Mouse (Mus musculus): ENCODE results near the gene Dennd4c. TPM values are rescaled to one million over a fixed set of nuclear protein-coding genes. Genes with fewer than 3 reads are reported as not detected.
A peak's percentile ranks its signal among the peaks of the same experiment; 100 is the strongest.
"Not testable (repeated sequence)": the region's sequence is repeated elsewhere in the genome, so short reads cannot be mapped to it uniquely, and the experiment has no call there.

The Dennd4c gene
- polyA plus RNA-seq, 1 experiment from 2014 or later, result 3.6 TPM

- TF ChIP-seq EP300 (IDR thresholded peaks at IDR 0.05), result no peak
- Histone ChIP-seq H3K27ac (ENCODE audit: low read length) (no peak overlapping the region), H3K27me3 (replicated peaks; ENCODE audit: insufficient read depth, low read length) (no peaks in the 10 kb centered on the region), H3K9ac (replicated peaks; ENCODE audit: low read depth) (no peak overlapping the region), H3K36me3 (ENCODE audit: insufficient read depth, low read length) (peaks cover 25% of the 10 kb centered on the region; the same call in 1 of the 2 replicates), H3K4me3 (ENCODE audit: low read depth, low read length) (no peak overlapping the region), H3K4me2 (replicated peaks; ENCODE audit: low read depth, low read length) (no peak overlapping the region), H3K4me1 (ENCODE audit: insufficient read depth, low read depth, low read length) (no peaks in the 10 kb centered on the region), H3K9me3 (ENCODE audit: low read length) (no peaks in the 10 kb centered on the region)
- 86% methylated on average over 7 of the region's 7 CpGs for WGBS
- DNase-seq (ENCODE audit: low spot score) (no peak), ATAC-seq (no peak)
Observed at GRCm38 (mm10) chr4:86825143-86825542, 76.8 kb downstream of the Dennd4c start.

GRCm38 (mm10) chr4:86831896-86832295 is 83.5 kb downstream of the Dennd4c start:
- Histone ChIP-seq H3K4me1 (ENCODE audit: insufficient read depth, low read depth, low read length) (no peaks in the 10 kb centered on the region), H3K36me3 (ENCODE audit: insufficient read depth, low read length) (peaks cover 16% of the 10 kb centered on the region; the same call in 1 of the 2 replicates), H3K4me3 (ENCODE audit: low read depth, low read length) (no peak overlapping the region), H3K9me3 (ENCODE audit: low read length) (no peaks in the 10 kb centered on the region), H3K27ac (ENCODE audit: low read length) (no peak overlapping the region), H3K9ac (replicated peaks; ENCODE audit: low read depth) (no peak overlapping the region), H3K4me2 (replicated peaks; ENCODE audit: low read depth, low read length) (no peak overlapping the region), H3K27me3 (replicated peaks; ENCODE audit: insufficient read depth, low read length) (no peaks in the 10 kb centered on the region)
- DNase-seq (ENCODE audit: low spot score) (no peak), ATAC-seq (no peak)
- 97% methylated on average over 2 of the region's 2 CpGs for WGBS
- TF ChIP-seq EP300 (IDR thresholded peaks at IDR 0.05) (no peak), CTCF (IDR thresholded peaks at IDR 0.05) (no peak)

- not testable (repeated sequence) for H3K27ac ChIP-seq (ENCODE audit: low read length); H3K9ac ChIP-seq (replicated peaks; ENCODE audit: low read depth); H3K4me1 ChIP-seq (ENCODE audit: insufficient read depth, low read depth, low read length); H3K9me3 ChIP-seq (ENCODE audit: low read length); DNase-seq (ENCODE audit: low spot score); H3K4me3 ChIP-seq (ENCODE audit: low read depth, low read length); H3K4me2 ChIP-seq (replicated peaks; ENCODE audit: low read depth, low read length); ATAC-seq; H3K27me3 ChIP-seq (replicated peaks; ENCODE audit: insufficient read depth, low read length)
- WGBS, result 100% methylated on average over 2 of the region's 2 CpGs
- peaks cover 35% of the 10 kb centered on the region; the same call in 1 of the 2 replicates for H3K36me3 ChIP-seq (ENCODE audit: insufficient read depth, low read length)
Observed at GRCm38 (mm10) chr4:86841141-86841540, 92.8 kb downstream of the Dennd4c start.

- Histone ChIP-seq H3K4me3 (ENCODE audit: low read depth, low read length) (no peak overlapping the region), H3K9me3 (ENCODE audit: low read length) (no peaks in the 10 kb centered on the region), H3K36me3 (ENCODE audit: insufficient read depth, low read length) (peaks cover 14% of the 10 kb centered on the region; the same call in 1 of the 2 replicates), H3K9ac (replicated peaks; ENCODE audit: low read depth) (no peak overlapping the region), H3K27ac (ENCODE audit: low read length) (no peak overlapping the region), H3K4me2 (replicated peaks; ENCODE audit: low read depth, low read length) (no peak overlapping the region), H3K27me3 (replicated peaks; ENCODE audit: insufficient read depth, low read length) (no peaks in the 10 kb centered on the region), H3K4me1 (ENCODE audit: insufficient read depth, low read depth, low read length) (no peaks in the 10 kb centered on the region)
- ATAC-seq, result no peak
- TF ChIP-seq CTCF (IDR thresholded peaks at IDR 0.05) (no peak), EP300 (IDR thresholded peaks at IDR 0.05) (no peak)
- WGBS, result 98% methylated on average over 3 of the region's 3 CpGs
- DNase-seq (ENCODE audit: low spot score), result no peak
Observed at GRCm38 (mm10) chr4:86845384-86845783, 97.0 kb downstream of the Dennd4c start.

GRCm38 (mm10) chr4:86847246-86847645 is 98.9 kb downstream of the Dennd4c start:
- Histone ChIP-seq H3K27me3 (replicated peaks; ENCODE audit: insufficient read depth, low read length) (no peaks in the 10 kb centered on the region), H3K27ac (ENCODE audit: low read length) (no peak overlapping the region), H3K9ac (replicated peaks; ENCODE audit: low read depth) (no peak overlapping the region), H3K4me1 (ENCODE audit: insufficient read depth, low read depth, low read length) (no peaks in the 10 kb centered on the region), H3K9me3 (ENCODE audit: low read length) (no peaks in the 10 kb centered on the region), H3K36me3 (ENCODE audit: insufficient read depth, low read length) (peaks cover 8% of the 10 kb centered on the region; the same call in 1 of the 2 replicates), H3K4me3 (ENCODE audit: low read depth, low read length) (no peak overlapping the region), H3K4me2 (replicated peaks; ENCODE audit: low read depth, low read length) (no peak overlapping the region)
- TF ChIP-seq CTCF (IDR thresholded peaks at IDR 0.05) (no peak), EP300 (IDR thresholded peaks at IDR 0.05) (no peak)
- ATAC-seq, result 0 out of 2 replicates have a peak, but pooled peaks have one; percentile 38
- no peak for DNase-seq (ENCODE audit: low spot score)
- WGBS, result 40% methylated on average over 2 of the region's 2 CpGs

- ATAC-seq, result no peak
- H3K36me3 ChIP-seq (ENCODE audit: insufficient read depth, low read length), result peaks cover 6% of the 10 kb centered on the region
- 68% methylated on average over 2 of the region's 2 CpGs for WGBS
Observed at GRCm38 (mm10) chr4:86851331-86851730, 103.0 kb downstream of the Dennd4c start.

GRCm38 (mm10) chr4:86852018-86852417 is 103.7 kb downstream of the Dennd4c start:
- WGBS, result 58% methylated on average over 3 of the region's 3 CpGs
- Histone ChIP-seq H3K9me3 (ENCODE audit: low read length) (no peaks in the 10 kb centered on the region), H3K9ac (replicated peaks; ENCODE audit: low read depth) (no peak overlapping the region), H3K4me1 (ENCODE audit: insufficient read depth, low read depth, low read length) (no peaks in the 10 kb centered on the region), H3K27me3 (replicated peaks; ENCODE audit: insufficient read depth, low read length) (no peaks in the 10 kb centered on the region), H3K4me2 (replicated peaks; ENCODE audit: low read depth, low read length) (no peak overlapping the region), H3K36me3 (ENCODE audit: insufficient read depth, low read length) (peaks cover 6% of the 10 kb centered on the region), H3K27ac (ENCODE audit: low read length) (peak overlapping the region; percentile 26; the same call in 1 of the 2 replicates), H3K4me3 (ENCODE audit: low read depth, low read length) (no peak overlapping the region)
- no peak for DNase-seq (ENCODE audit: low spot score)
- ATAC-seq, result no peak
- TF ChIP-seq CTCF (IDR thresholded peaks at IDR 0.05) (no peak), EP300 (IDR thresholded peaks at IDR 0.05) (no peak)

More at GRCm38 (mm10) chr4:86851331-86851730, 103.0 kb downstream of the Dennd4c start:
- no peak for TF ChIP-seq CTCF (IDR thresholded peaks at IDR 0.05)
- no peak for TF ChIP-seq EP300 (IDR thresholded peaks at IDR 0.05)
- DNase-seq (ENCODE audit: low spot score), result no peak
- Histone ChIP-seq H3K9ac (replicated peaks; ENCODE audit: low read depth) (no peak overlapping the region), H3K4me1 (ENCODE audit: insufficient read depth, low read depth, low read length) (no peaks in the 10 kb centered on the region), H3K27me3 (replicated peaks; ENCODE audit: insufficient read depth, low read length) (no peaks in the 10 kb centered on the region), H3K4me2 (replicated peaks; ENCODE audit: low read depth, low read length) (no peak overlapping the region), H3K4me3 (ENCODE audit: low read depth, low read length) (no peak overlapping the region), H3K9me3 (ENCODE audit: low read length) (no peaks in the 10 kb centered on the region), H3K27ac (ENCODE audit: low read length) (no peak overlapping the region)
